Mouse (Mus musculus) heart, postnatal 0 days (tissue): ENCODE results near the gene Inpp5b. TPM values are rescaled to one million over a fixed set of nuclear protein-coding genes. Genes with fewer than 3 reads are reported as not detected.

Experiments used
- ATAC-seq: fragments of 200-750 bp; cut with Nextera tagmentation; 2 replicates; pipeline ENCODE4 v1.8.0; 2017; ENCODE audit warnings: low read depth, moderate number of reproducible peaks, moderate library complexity; ENCODE audit not compliant: insufficient read depth
- DNase-seq: peaks from one replicate; pipeline ENCODE4 v3.0.0-alpha.2; 2016; ENCODE audit warnings: low spot score
- H3K27ac ChIP-seq: fragments of 300-500 bp; sonication (generic); 2 replicates; pipeline ENCODE4 v1.5.1; 2014; ENCODE audit warnings: low read depth, mild to moderate bottlenecking
- H3K27me3 ChIP-seq: fragments of 300-500 bp; sonication (generic); 2 replicates; pipeline ENCODE4 v1.6.1; 2014; ENCODE audit warnings: low read length, mixed read lengths; ENCODE audit not compliant: control insufficient read depth, insufficient read depth
- H3K36me3 ChIP-seq: fragments of 300-500 bp; sonication (generic); replicated peaks from 2 replicates; pipeline ENCODE4 v1.6.1; 2014; ENCODE audit warnings: low read length, mixed read lengths; ENCODE audit not compliant: control insufficient read depth, insufficient read depth
- H3K4me1 ChIP-seq: fragments of 300-500 bp; sonication (generic); 2 replicates; pipeline ENCODE4 v1.6.1; 2014; ENCODE audit warnings: antibody characterized with exemption; ENCODE audit not compliant: control insufficient read depth, insufficient read depth
- H3K4me2 ChIP-seq: fragments of 300-500 bp; sonication (generic); 2 replicates; pipeline ENCODE4 v1.6.1; 2014; ENCODE audit warnings: low read depth, mild to moderate bottlenecking, low read length, moderate library complexity
- H3K4me3 ChIP-seq: fragments of 300-500 bp; sonication (generic); 2 replicates; pipeline ENCODE4 v1.5.1; 2014; ENCODE audit warnings: low read depth, low read length
- H3K9ac ChIP-seq: fragments of 300-500 bp; sonication (generic); replicated peaks from 2 replicates; pipeline ENCODE4 v1.6.1; 2014; ENCODE audit warnings: low read depth, low read length, mixed read lengths
- H3K9me3 ChIP-seq: fragments of 300-500 bp; sonication (generic); replicated peaks from 2 replicates; pipeline ENCODE4 v1.6.1; 2016; ENCODE audit warnings: low read length; ENCODE audit not compliant: control insufficient read depth
- CTCF ChIP-seq: IDR thresholded peaks from 2 replicates; pipeline ENCODE4 v1.5.1; 2016; ENCODE audit warnings: antibody characterized with exemption, control low read depth, low read depth
- EP300 ChIP-seq: IDR thresholded peaks from 2 replicates; pipeline ENCODE4 v1.6.1; 2016; ENCODE audit warnings: antibody characterized with exemption, low read depth
- WGBS: fragments of 180-500 bp; shearing (Covaris S2); extraction: QIAGEN DNeasy Blood & Tissue Kit; methylation state at CpG from one replicate; pipeline ENCODE4 v1.1.7; 2014; 5-methylcytosine and 5-hydroxymethylcytosine counted together
- polyA plus RNA-seq: library from polyadenylated mRNA; unstranded; fragments of >200 nt; fragmentation: Nextera tagmentation; extraction: Ambion mirVana; gene quantifications from 2 replicates; pipeline ENCODE4 v1.2.1, GENCODE M21; 2015
- total RNA-seq: library from RNA; depleted of rRNA; stranded (reverse); fragments of >200 nt; gene quantifications from 2 replicates; pipeline ENCODE4 v1.2.3, GENCODE M21; 2014; ENCODE audit warnings: low replicate concordance

Gene Inpp5b
- total and polyA plus RNA-seq, 2 experiments from 2014 or later = 8.2 to 10.4 TPM

GRCm38 (mm10) chr4:124783937-124784336 is 42.3 kb downstream of the Inpp5b start:
- no peak for TF ChIP-seq CTCF
- no peak for TF ChIP-seq EP300
- Histone ChIP-seq H3K9me3 (no peaks in the 10 kb centered on the region), H3K4me3 (no peak overlapping the region), H3K27me3 (no peaks in the 10 kb centered on the region), H3K27ac (no peak overlapping the region), H3K9ac (no peak overlapping the region), H3K4me1 (no peaks in the 10 kb centered on the region), H3K36me3 (peaks cover 90% of the 10 kb centered on the region), H3K4me2 (no peak overlapping the region)
- DNase-seq (no peak), ATAC-seq (no peak)
- 92% methylated on average over 8 of the region's 8 CpGs for WGBS

- Histone ChIP-seq H3K4me3 (no peak overlapping the region), H3K9me3 (no peaks in the 10 kb centered on the region), H3K9ac (no peak overlapping the region), H3K4me1 (no peaks in the 10 kb centered on the region), H3K36me3 (peaks cover 87% of the 10 kb centered on the region), H3K27me3 (no peaks in the 10 kb centered on the region), H3K27ac (no peak overlapping the region), H3K4me2 (no peak overlapping the region)
- ATAC-seq (no peak), DNase-seq (no peak)
- 72% methylated on average over 4 of the region's 4 CpGs for WGBS
- TF ChIP-seq EP300 (no peak), CTCF (no peak)
Observed at GRCm38 (mm10) chr4:124790013-124790412, 48.4 kb downstream of the Inpp5b start.

GRCm38 (mm10) chr4:124792114-124792513 is 50.5 kb downstream of the Inpp5b start:
- DNase-seq = no peak
- Histone ChIP-seq H3K4me1 (no peaks in the 10 kb centered on the region), H3K9ac (no peak overlapping the region), H3K27ac (no peak overlapping the region), H3K4me2 (no peak overlapping the region), H3K36me3 (peaks cover 74% of the 10 kb centered on the region), H3K9me3 (no peaks in the 10 kb centered on the region), H3K27me3 (no peaks in the 10 kb centered on the region), H3K4me3 (no peak overlapping the region)
- 79% methylated on average over 8 of the region's 8 CpGs for WGBS
- no peak for ATAC-seq
- TF ChIP-seq EP300 (no peak), CTCF (no peak)

- Histone ChIP-seq H3K4me3 (no peak overlapping the region), H3K36me3 (peaks cover 58% of the 10 kb centered on the region), H3K4me2 (no peak overlapping the region), H3K4me1 (no peaks in the 10 kb centered on the region), H3K9ac (no peak overlapping the region), H3K9me3 (no peaks in the 10 kb centered on the region), H3K27ac (no peak overlapping the region), H3K27me3 (no peaks in the 10 kb centered on the region)
- 86% methylated on average over 8 of the region's 8 CpGs for WGBS
- TF ChIP-seq CTCF = no peak
- DNase-seq = no peak
- no peak for ATAC-seq
Observed at GRCm38 (mm10) chr4:124796141-124796540, 54.5 kb downstream of the Inpp5b start.

- Histone ChIP-seq H3K27ac (no peak overlapping the region), H3K4me2 (no peak overlapping the region), H3K36me3 (peaks cover 51% of the 10 kb centered on the region), H3K9me3 (no peaks in the 10 kb centered on the region), H3K27me3 (no peaks in the 10 kb centered on the region), H3K9ac (no peak overlapping the region), H3K4me3 (no peak overlapping the region), H3K4me1 (no peaks in the 10 kb centered on the region)
- 92% methylated on average over 2 of the region's 2 CpGs for WGBS
- ATAC-seq (no peak), DNase-seq (no peak)
- TF ChIP-seq EP300 = no peak
- no peak for TF ChIP-seq CTCF
Observed at GRCm38 (mm10) chr4:124796913-124797312, 55.3 kb downstream of the Inpp5b start.

GRCm38 (mm10) chr4:124801552-124802308 is 60.1 kb downstream of the Inpp5b start, which contains the start of gene Mtf1:
Gene Mtf1, plus strand, starts transcription at chr4:124802104.
- H3K4me3 ChIP-seq = peak within 1 kb of the TSS; percentile 94
- peak within 1 kb of the TSS; percentile 96 for H3K27ac ChIP-seq
- peak within 1 kb of the TSS; percentile 83 for H3K9ac ChIP-seq
- H3K4me2 ChIP-seq = peak within 1 kb of the TSS; percentile 84
- DNase-seq (peak; percentile 83), ATAC-seq (peak; percentile 81)
- H3K27me3 ChIP-seq = no peaks in the 10 kb centered on the region
- TF ChIP-seq CTCF = peak; percentile 82
- no peak for TF ChIP-seq EP300
- H3K9me3 ChIP-seq = no peaks in the 10 kb centered on the region
- WGBS = 3% methylated on average over 21 of the region's 21 CpGs
- peaks cover 43% of the 10 kb centered on the region for H3K36me3 ChIP-seq
- H3K4me1 ChIP-seq = peaks cover 9% of the 10 kb centered on the region; the same call in 1 of the 2 replicates
